Mouse (Mus musculus): ENCODE measurements at regions not wholly inside any gene's neighbourhood (a gene's known extent, or its start where the extent isn't known, plus 50 kb on each side); places are given as distances from the start of the nearest gene placed in this dataset.

GRCm38 (mm10) chr7:36513680-36514079, 184.2 kb upstream of the Tshz3 start:
- TF ChIP-seq CTCF (IDR thresholded peaks at IDR 0.05; ENCODE audit: low read depth) (no peak), EP300 (IDR thresholded peaks at IDR 0.05; ENCODE audit: low read depth) (no peak)

Measured in liver, embryonic 14.5 days (tissue).